Mouse (Mus musculus): Measurements from ENCODE around the gene Pth. TPM values are rescaled to one million over a fixed set of nuclear protein-coding genes. Genes with fewer than 3 reads are reported as not detected.

The Pth gene
- polyA plus RNA-seq (2014; fragmentation: Illumina TruSeq; extraction: RNeasy Lipid Tissue Mini Kit (QIAGEN cat#74804); ENCODE audit: low read depth, low replicate concordance), result not detected

DNA sequence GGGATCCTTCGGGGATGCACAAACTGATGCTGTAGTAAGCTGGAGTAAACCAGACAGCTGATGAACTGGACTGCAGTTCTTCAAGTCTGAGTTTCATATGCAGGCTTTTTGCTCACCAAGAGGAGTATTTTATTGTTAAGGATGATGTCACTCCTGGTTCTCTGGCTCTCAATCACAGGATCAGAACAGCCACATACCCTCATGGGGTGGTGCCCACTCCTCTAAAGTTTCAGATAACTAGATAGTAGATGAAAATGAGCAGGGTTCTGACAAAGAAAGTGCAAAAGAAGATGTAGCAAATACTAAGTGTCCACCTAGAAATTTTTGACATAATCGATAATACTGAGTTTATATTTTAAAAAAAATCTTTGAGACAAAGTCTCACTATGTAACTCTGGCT lies at the start of gene Pth:
Gene Pth (minus strand): TSS at position 101 of the 400 bp plus-strand sequence.

DNA sequence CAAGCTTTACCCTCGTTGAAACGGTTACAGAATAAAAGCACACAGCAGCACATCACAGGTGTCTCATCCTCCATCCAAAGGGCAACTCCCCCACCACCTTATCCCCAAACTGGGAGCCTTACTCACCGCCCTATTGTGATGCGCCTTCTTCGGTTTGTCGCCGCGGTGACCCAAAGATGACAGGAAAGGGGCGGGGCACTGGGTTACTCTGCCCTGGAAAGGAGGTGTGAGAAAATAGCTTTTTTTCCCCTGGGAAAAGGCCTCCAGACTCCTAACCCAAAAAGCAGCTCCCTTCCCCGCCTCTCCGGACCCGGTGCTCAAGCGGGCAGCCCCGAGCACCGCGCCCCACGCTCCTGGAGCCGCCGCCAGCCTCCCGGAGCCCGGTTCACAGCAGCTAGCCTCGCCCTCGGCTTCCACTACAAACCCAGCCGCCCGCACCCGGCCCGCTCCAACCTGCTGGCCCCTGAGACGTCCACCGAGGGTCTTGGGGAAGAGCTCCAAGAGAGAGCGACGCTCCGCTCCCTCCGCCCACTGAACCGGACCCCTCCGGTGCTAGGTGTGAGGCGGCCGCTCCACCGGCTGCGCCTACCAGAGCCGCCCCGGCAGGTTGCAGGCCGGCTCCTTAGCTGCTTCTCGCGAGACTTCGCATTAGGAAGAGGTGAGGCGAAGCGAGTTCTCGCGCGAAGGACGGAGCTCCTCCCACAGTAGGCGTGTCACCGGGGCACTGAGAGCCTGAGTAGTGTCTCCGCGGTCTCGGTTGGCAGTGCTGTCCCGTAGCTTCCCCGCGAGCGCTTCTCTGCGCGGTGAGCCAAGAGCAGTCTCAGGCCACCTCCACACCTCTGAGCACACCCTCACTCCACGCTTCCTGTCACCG lies 19.4 kb downstream of the Pth start, which contains the start of gene Btbd10:
Gene Btbd10 (minus strand): TSS at position 647 of the 874 bp plus-strand sequence.

Other genes with a start within 250 kb of the Pth start
- gene Arntl, start 181.1 kb downstream of the Pth start, polyA plus RNA-seq (2014; fragmentation: Illumina TruSeq; extraction: RNeasy Lipid Tissue Mini Kit (QIAGEN cat#74804); ENCODE audit: low read depth, low replicate concordance), result 24.9 TPM
- gene Btbd10, start 19.2 kb downstream of the Pth start, polyA plus RNA-seq (2014; fragmentation: Illumina TruSeq; extraction: RNeasy Lipid Tissue Mini Kit (QIAGEN cat#74804); ENCODE audit: low read depth, low replicate concordance), result 4.2 TPM
- gene Far1, start 125.3 kb upstream of the Pth start, polyA plus RNA-seq (2014; fragmentation: Illumina TruSeq; extraction: RNeasy Lipid Tissue Mini Kit (QIAGEN cat#74804); ENCODE audit: low read depth, low replicate concordance), result 8.1 TPM

All from liver, adult 10 weeks (tissue).